Mouse (Mus musculus) left cerebral cortex, adult 6 months (tissue): ENCODE data around the gene Harbi1. TPM values are rescaled to one million over a fixed set of nuclear protein-coding genes. Genes with fewer than 3 reads are reported as not detected.

ENCODE experiments used
- long read RNA-seq, 2 experiments: library from polyadenylated mRNA; unstranded; transcript quantifications; one replicate each; pipeline ENCODE4 v2.0.0; 2019 to 2020
- polyA plus RNA-seq: library from polyadenylated mRNA; unstranded; fragments of <200 nt; fragmentation: Nextera tagmentation; gene quantifications from 2 replicates; pipeline ENCODE4 v1.2.3, GENCODE M21; 2021

Harbi1 gene
- polyA plus RNA-seq: 9.6 and 9.7 TPM in 2 replicates
- long read RNA-seq, experiment 1, transcript Harbi1-201 (3 exons, 2,308 nt): major isoform, 38 of 66 reads
- long read RNA-seq, experiment 1, partial matches to known transcripts: 3 of 66 reads
- long read RNA-seq, experiment 1, other reads (novel, unspliced or antisense): 23 of 66 reads
- long read RNA-seq, experiment 2, transcript Harbi1-201 (3 exons, 2,308 nt): major isoform, 6 of 15 reads
- long read RNA-seq, experiment 2, partial matches to known transcripts: 0 of 15 reads
- long read RNA-seq, experiment 2, other reads (novel, unspliced or antisense): 8 of 15 reads

GRCm38 (mm10) chr2:91710272-91711234 is at the start of gene Harbi1, which contains the start of gene Atg13:
Gene Harbi1, plus strand, starts transcription at chr2:91710852.
Gene Atg13, minus strand, starts transcription at chr2:91710576.

DNA sequence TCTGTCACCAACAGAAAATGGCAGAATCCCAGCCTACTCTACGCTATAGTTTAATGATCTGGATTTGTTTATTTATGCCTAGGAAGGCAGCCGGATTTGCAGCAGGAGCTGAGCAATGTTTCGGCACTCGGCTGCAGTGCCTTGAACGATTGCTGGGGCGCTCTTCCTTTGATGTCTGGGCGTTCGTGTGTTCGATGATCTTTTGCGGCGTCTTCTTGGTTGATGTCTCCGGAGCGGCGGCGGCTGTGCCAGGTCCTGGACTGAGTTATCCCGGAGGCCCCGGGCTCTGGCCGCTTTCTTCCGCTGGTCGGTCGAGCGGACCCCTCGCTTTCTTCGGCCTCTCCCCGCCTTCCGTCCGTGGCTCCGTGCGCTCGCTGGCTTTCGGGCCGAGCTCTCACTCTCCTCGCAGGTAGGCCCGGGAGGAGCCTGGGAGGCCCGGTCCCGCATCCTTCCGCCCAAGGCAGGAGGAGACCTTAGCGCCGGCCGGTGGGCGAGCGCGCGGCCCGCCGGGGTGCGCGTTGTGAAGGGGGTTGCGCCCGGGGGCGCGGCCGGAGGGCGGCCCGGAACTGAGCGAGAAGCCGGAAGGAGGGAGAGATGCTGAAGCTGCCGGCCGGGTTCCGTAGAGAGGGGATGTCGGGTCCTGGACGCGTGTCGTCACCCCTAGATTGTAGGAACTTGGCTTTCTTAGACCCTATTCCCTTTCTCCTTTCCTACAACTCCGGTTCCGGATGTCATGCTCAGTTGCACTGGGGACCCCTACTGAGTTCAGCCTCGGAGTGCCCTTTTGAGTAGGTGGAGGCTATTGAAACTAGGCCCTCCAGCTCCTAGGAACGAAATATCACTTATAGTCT is 19.5 kb downstream of the Harbi1 start, which contains the start of gene Ambra1:
Gene Ambra1, plus strand, starts transcription at position 164 of the 851 bp plus-strand sequence.

Other genes with a start within 250 kb of the Harbi1 start
- 32.6 and 48.0 TPM in 2 replicates for gene Ckap5, start 184.1 kb upstream of the Harbi1 start, polyA plus RNA-seq
- not detected in 2 replicates for gene F2, start 74.4 kb upstream of the Harbi1 start, polyA plus RNA-seq
- gene Zfp408, start 61.1 kb upstream of the Harbi1 start, polyA plus RNA-seq: 3.8 and 4.0 TPM in 2 replicates
- 50.9 and 67.4 TPM in 2 replicates for gene Arhgap1, start 61.0 kb upstream of the Harbi1 start, polyA plus RNA-seq
- 51.1 and 52.3 TPM in 2 replicates for gene Atg13, start 276 bp upstream of the Harbi1 start, polyA plus RNA-seq
- 5.9 and 8.7 TPM in 2 replicates for gene Ambra1, start 19.3 kb downstream of the Harbi1 start, polyA plus RNA-seq
- gene Chrm4, start 216.4 kb downstream of the Harbi1 start, polyA plus RNA-seq: 3.6 and 7.0 TPM in 2 replicates
- gene Mdk, start 221.4 kb downstream of the Harbi1 start, polyA plus RNA-seq: 20.9 and 31.8 TPM in 2 replicates
- 0.08 TPM in 1 of 2 replicates, not detected in the other for gene Gm9821, start 234.9 kb downstream of the Harbi1 start, polyA plus RNA-seq